Comparison of ENCODE assay signal across 13 mouse cellular contexts in genomic region chr9:95636395-95636794, GRCm38 (mm10). TPM values are rescaled to one million over a fixed set of nuclear protein-coding genes. Genes with fewer than 3 reads are reported as not detected.
A peak's percentile ranks its signal among the peaks of the same experiment; 100 is the strongest.
DNase-seq lines count a peak whose midpoint lies in the region; ATAC-seq lines count a peak whose summit lies in the region.
"Had no signal": no experiment of that assay in that cellular context is flagged by ENCODE, and none has a peak within 500 bp of the region (broad histone marks: within the 10 kb centered on the region; RNA-seq: fewer than 3 reads in every experiment).

No protein-coding gene starts in this region.

- WGBS in intestine, embryonic 15.5 days: 78% methylated on average over 4 of the region's 4 CpGs
- WGBS in intestine, embryonic 16.5 days: 75% methylated on average over 4 of the region's 4 CpGs
- WGBS in embryonic facial prominence, embryonic 14.5 days: 71% methylated on average over 4 of the region's 4 CpGs
- WGBS in hindbrain, embryonic 15.5 days: 79% methylated on average over 4 of the region's 4 CpGs
- 62% methylated on average over 4 of the region's 4 CpGs for WGBS in midbrain, embryonic 14.5 days

- peaks cover 3% of the 10 kb centered on the region; the same call in 1 of the 2 replicates for H3K4me1 ChIP-seq in intestine, embryonic 15.5 days (replicated peaks)
- H3K4me1 ChIP-seq in intestine, embryonic 16.5 days (ENCODE audit: control insufficient read depth, insufficient read depth, low read length): peaks cover 7% of the 10 kb centered on the region; the same call in 1 of the 2 replicates
- H3K4me1 ChIP-seq in embryonic facial prominence, embryonic 14.5 days (ENCODE audit: control insufficient read depth, insufficient read depth, low read length): no peaks in the 10 kb centered on the region
- H3K4me1 ChIP-seq in hindbrain, embryonic 15.5 days (replicated peaks): peaks cover 13% of the 10 kb centered on the region
- 0 out of 2 replicates have a peak, but pooled peaks cover 2% of the 10 kb centered on the region for H3K4me1 ChIP-seq in midbrain, embryonic 14.5 days (ENCODE audit: control insufficient read depth, insufficient read depth, low read length)

- no peaks in the 10 kb centered on the region for H3K36me3 ChIP-seq in intestine, embryonic 15.5 days
- no peaks in the 10 kb centered on the region for H3K36me3 ChIP-seq in intestine, embryonic 16.5 days (ENCODE audit: control insufficient read depth, insufficient read depth, low read length)
- no peaks in the 10 kb centered on the region for H3K36me3 ChIP-seq in embryonic facial prominence, embryonic 14.5 days (ENCODE audit: control insufficient read depth, insufficient read depth, low read length)
- no peaks in the 10 kb centered on the region for H3K36me3 ChIP-seq in hindbrain, embryonic 15.5 days
- no peaks in the 10 kb centered on the region for H3K36me3 ChIP-seq in midbrain, embryonic 14.5 days (ENCODE audit: control insufficient read depth, insufficient read depth, low read length)
- H3K36me3 ChIP-seq: embryonic facial prominence, embryonic 15.5 days had no signal

- H3K9me3 ChIP-seq in intestine, embryonic 15.5 days: no peaks in the 10 kb centered on the region
- H3K9me3 ChIP-seq in intestine, embryonic 16.5 days (ENCODE audit: control insufficient read depth, low read length): no peaks in the 10 kb centered on the region
- no peaks in the 10 kb centered on the region for H3K9me3 ChIP-seq in embryonic facial prominence, embryonic 14.5 days (ENCODE audit: control insufficient read depth, low read length)
- no peaks in the 10 kb centered on the region for H3K9me3 ChIP-seq in hindbrain, embryonic 15.5 days
- no peaks in the 10 kb centered on the region for H3K9me3 ChIP-seq in midbrain, embryonic 14.5 days (ENCODE audit: control insufficient read depth, low read length)
- H3K9me3 ChIP-seq: embryonic facial prominence, embryonic 15.5 days had no signal

- no peak overlapping the region for H3K9ac ChIP-seq in intestine, embryonic 15.5 days
- no peak overlapping the region for H3K9ac ChIP-seq in intestine, embryonic 16.5 days (ENCODE audit: low read depth, low read length)
- no peak overlapping the region for H3K9ac ChIP-seq in embryonic facial prominence, embryonic 14.5 days (ENCODE audit: low read depth, low read length)
- H3K9ac ChIP-seq in hindbrain, embryonic 15.5 days: no peak overlapping the region
- no peak overlapping the region for H3K9ac ChIP-seq in midbrain, embryonic 14.5 days (replicated peaks; ENCODE audit: low read length)
- H3K9ac ChIP-seq: embryonic facial prominence, embryonic 15.5 days had no signal

- no peak overlapping the region for H3K27ac ChIP-seq in intestine, embryonic 15.5 days
- no peak overlapping the region for H3K27ac ChIP-seq in intestine, embryonic 16.5 days (ENCODE audit: low read length)
- no peak overlapping the region for H3K27ac ChIP-seq in embryonic facial prominence, embryonic 14.5 days (replicated peaks; ENCODE audit: low read depth, low read length)
- H3K27ac ChIP-seq in hindbrain, embryonic 15.5 days (replicated peaks): no peak overlapping the region
- no peak overlapping the region for H3K27ac ChIP-seq in midbrain, embryonic 14.5 days (replicated peaks; ENCODE audit: low read depth, low read length)
- H3K27ac ChIP-seq: embryonic facial prominence, embryonic 15.5 days had no signal

- peaks cover 20% of the 10 kb centered on the region for H3K27me3 ChIP-seq in intestine, embryonic 15.5 days (replicated peaks)
- peaks cover 31% of the 10 kb centered on the region; the same call in 1 of the 2 replicates for H3K27me3 ChIP-seq in intestine, embryonic 16.5 days (replicated peaks; ENCODE audit: control insufficient read depth, insufficient read depth, low read length)
- peaks cover 9% of the 10 kb centered on the region for H3K27me3 ChIP-seq in embryonic facial prominence, embryonic 14.5 days (replicated peaks; ENCODE audit: control insufficient read depth, insufficient read depth, low read length)
- peaks cover 10% of the 10 kb centered on the region; the same call in 1 of the 2 replicates for H3K27me3 ChIP-seq in hindbrain, embryonic 15.5 days
- no peaks in the 10 kb centered on the region; the same call in 1 of the 2 replicates for H3K27me3 ChIP-seq in midbrain, embryonic 14.5 days (ENCODE audit: control insufficient read depth, insufficient read depth, low read length)

- H3K4me2 ChIP-seq in intestine, embryonic 15.5 days (replicated peaks): peak overlapping the region; percentile 99; the same call in 1 of the 2 replicates
- no peak overlapping the region for H3K4me2 ChIP-seq in intestine, embryonic 16.5 days (ENCODE audit: low read depth, low read length)
- peak overlapping the region; percentile 99 for H3K4me2 ChIP-seq in embryonic facial prominence, embryonic 14.5 days (ENCODE audit: low read depth, low read length)
- peak overlapping the region; percentile 99 for H3K4me2 ChIP-seq in hindbrain, embryonic 15.5 days
- peak overlapping the region; percentile 99 for H3K4me2 ChIP-seq in midbrain, embryonic 14.5 days (ENCODE audit: low read length)

- DNase-seq in embryonic facial prominence, embryonic 14.5 days (ENCODE audit: low spot score): no peak
- no peak for DNase-seq in midbrain, embryonic 14.5 days
- no peak for DNase-seq in right cerebral cortex, postnatal 36 days (ENCODE audit: low spot score in 2 of 2)
- DNase-seq in gastrocnemius, postnatal 14 days: no peak
- no peak for DNase-seq in retina, postnatal 1 day
- DNase-seq: cerebellum, adult 9-11 months; heart, adult 18-20 months; heart, postnatal 4 days; left cerebral cortex, postnatal 4 days had no signal

- intact Hi-C loops in gastrocnemius, postnatal 14 days (cut with DNase I; ENCODE audit: low total_unique reads): no loop called here

- ATAC-seq in intestine, embryonic 15.5 days: no peak
- ATAC-seq in intestine, embryonic 16.5 days: no peak
- ATAC-seq in embryonic facial prominence, embryonic 14.5 days (ENCODE audit: low read depth): no peak
- ATAC-seq in hindbrain, embryonic 15.5 days (ENCODE audit: low FRiP score, low read depth): no peak
- no peak for ATAC-seq in midbrain, embryonic 14.5 days (ENCODE audit: low FRiP score, low TSS enrichment)

- H3K4me3 ChIP-seq in intestine, embryonic 15.5 days (replicated peaks): no peak overlapping the region
- no peak overlapping the region for H3K4me3 ChIP-seq in intestine, embryonic 16.5 days (ENCODE audit: low read length)
- no peak overlapping the region for H3K4me3 ChIP-seq in embryonic facial prominence, embryonic 14.5 days (ENCODE audit: low read depth, low read length)
- H3K4me3 ChIP-seq in hindbrain, embryonic 15.5 days: peak overlapping the region; percentile 72; the same call in 1 of the 2 replicates
- H3K4me3 ChIP-seq in midbrain, embryonic 14.5 days (replicated peaks; ENCODE audit: low read depth, low read length): 0 out of 2 replicates have a peak overlapping the region, but pooled peaks have one; percentile 76

RNA-seq across cellular contexts. Expression of gene Pcolce2, which starts 1.0 kb away (rescaled TPM):
- 0.84 and 1.4 TPM in 2 replicates for polyA plus RNA-seq in intestine, embryonic 15.5 days (2015; fragmentation: Nextera tagmentation; extraction: Ambion mirVana)
- polyA plus RNA-seq in intestine, embryonic 16.5 days (2015; fragmentation: Nextera tagmentation; extraction: Ambion mirVana): 0.40 and 0.89 TPM in 2 replicates
- 10.2 and 13.5 TPM in 2 replicates for polyA plus RNA-seq in embryonic facial prominence, embryonic 14.5 days (2014; fragmentation: Nextera tagmentation; extraction: Ambion mirVana)
- 1.9 and 2.0 TPM in 2 replicates for polyA plus RNA-seq in hindbrain, embryonic 15.5 days (2015; fragmentation: Nextera tagmentation; extraction: Ambion mirVana)
- polyA plus RNA-seq in midbrain, embryonic 14.5 days (2014; fragmentation: Nextera tagmentation; extraction: Ambion mirVana): 1.1 and 1.2 TPM in 2 replicates
- 1 to 10 TPM; 7.4 to 9.9 TPM for total RNA-seq in gastrocnemius, postnatal 14 days (2021)

Comparison
In these comparisons a context has a peak if more than half of its experiments do, and no peak if none do; other contexts are left out.
1. H3K4me3 ChIP-seq: peak in hindbrain, embryonic 15.5 days (single experiment) and midbrain, embryonic 14.5 days (single experiment); none in intestine, embryonic 15.5 days (single experiment), intestine, embryonic 16.5 days (single experiment) and embryonic facial prominence, embryonic 14.5 days (single experiment).